Mouse (Mus musculus): ENCODE measurements at regions not wholly inside any gene's neighbourhood (a gene's known extent, or its start where the extent isn't known, plus 50 kb on each side); places are given as distances from the start of the nearest gene placed in this dataset.

DNA sequence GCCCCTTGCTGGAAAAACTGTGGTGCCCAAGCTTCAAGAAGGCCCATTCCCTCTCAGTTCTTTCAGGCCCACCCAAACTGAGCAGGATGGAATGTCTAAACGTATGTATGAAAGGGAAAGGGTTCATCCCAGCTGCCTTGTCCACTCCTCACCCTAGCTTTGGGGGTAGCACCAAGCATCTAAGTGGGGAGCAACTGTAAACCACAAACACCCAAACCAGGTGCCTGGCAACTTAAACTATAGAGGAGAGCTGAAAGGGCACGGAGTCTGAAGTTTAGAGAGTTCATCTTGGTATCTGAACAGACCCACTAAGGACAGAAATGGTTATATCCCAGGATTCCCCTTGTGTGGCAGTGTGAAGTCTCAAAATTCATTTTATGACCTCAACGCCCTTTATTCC, 90.1 kb upstream of the Ssbp2 start:
- DNase-seq (ENCODE audit: low spot score in 2 of 2) = no peak

DNA sequence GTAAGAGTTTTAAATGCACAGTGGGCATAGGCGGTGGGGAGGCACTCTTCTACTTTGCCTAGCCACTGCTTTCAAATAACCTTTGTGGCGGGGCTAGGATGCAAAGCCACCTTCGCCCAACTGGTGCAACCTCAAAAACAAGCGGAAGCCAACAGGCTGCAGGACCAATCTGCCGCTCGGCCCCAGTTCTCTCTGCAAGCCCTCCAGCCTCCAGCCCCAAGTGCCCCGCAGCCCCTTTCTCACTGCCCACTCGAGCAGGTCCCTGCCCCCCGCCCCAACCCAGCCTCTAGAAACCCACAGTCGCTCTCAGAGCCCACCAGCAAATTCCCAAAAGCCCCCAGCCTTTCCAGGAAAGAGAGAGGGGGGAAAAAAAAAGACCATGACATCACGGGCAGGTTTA, 89.6 kb upstream of the Ssbp2 start:
- peak in 1 of 2 experiments; percentile 21 for DNase-seq (ENCODE audit: low spot score in 2 of 2)

DNA sequence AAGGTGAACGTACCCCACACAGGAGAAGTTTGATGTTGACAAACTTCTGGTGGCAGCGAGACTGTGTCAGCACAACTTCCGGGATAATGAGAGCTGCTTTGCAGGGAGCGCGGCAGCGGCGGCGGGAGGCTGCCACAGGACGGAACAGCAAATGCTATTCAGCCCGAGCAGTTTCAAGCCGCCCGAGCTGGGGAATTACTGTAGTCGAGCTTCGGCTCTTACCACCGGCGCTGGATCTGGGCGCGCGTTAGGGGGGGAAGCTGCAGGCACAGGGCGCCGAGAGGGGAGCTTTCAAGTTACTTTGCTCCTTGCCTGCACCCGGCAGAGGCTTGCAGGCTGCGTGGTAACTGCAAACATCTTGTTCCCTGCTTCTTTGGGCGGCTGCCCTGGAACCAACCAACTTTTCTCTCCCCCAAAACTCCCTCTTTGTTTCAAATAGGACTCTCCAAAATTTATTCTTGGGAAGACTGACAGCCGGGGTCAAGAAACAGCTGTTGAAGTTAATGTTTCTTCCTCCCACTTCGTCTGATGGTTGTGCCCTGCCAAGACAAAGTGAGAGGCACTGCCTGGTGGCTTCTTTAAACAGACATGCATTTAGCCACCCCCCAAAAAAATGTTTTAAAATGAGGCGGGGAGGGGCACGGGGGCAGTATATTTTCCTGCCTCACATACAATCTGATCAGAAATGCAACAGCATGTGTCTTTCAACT, 89.0 kb upstream of the Ssbp2 start:
- peak; percentile 92 to 94 for DNase-seq (ENCODE audit: low spot score in 2 of 2)

DNA sequence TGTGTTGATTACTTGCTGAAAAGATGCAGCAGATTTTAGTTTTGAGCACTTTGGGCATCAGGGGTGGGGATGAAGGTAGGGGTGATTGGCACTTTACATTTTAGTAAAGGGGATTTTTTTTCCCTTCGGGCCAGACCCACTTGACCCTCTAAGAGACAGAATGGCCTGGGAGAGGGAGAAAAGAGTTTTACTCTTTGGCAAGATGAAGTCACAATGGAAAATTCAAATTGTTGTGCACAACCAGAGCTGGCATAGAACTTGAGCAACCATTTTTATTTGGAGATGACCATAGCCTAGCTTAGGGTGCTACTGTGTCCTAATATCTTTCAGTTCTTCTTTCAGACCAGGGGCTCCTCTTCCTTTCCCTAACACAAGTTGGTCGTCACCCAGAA, 88.5 kb upstream of the Ssbp2 start:
- DNase-seq (ENCODE audit: low spot score in 2 of 2) = no peak

DNA sequence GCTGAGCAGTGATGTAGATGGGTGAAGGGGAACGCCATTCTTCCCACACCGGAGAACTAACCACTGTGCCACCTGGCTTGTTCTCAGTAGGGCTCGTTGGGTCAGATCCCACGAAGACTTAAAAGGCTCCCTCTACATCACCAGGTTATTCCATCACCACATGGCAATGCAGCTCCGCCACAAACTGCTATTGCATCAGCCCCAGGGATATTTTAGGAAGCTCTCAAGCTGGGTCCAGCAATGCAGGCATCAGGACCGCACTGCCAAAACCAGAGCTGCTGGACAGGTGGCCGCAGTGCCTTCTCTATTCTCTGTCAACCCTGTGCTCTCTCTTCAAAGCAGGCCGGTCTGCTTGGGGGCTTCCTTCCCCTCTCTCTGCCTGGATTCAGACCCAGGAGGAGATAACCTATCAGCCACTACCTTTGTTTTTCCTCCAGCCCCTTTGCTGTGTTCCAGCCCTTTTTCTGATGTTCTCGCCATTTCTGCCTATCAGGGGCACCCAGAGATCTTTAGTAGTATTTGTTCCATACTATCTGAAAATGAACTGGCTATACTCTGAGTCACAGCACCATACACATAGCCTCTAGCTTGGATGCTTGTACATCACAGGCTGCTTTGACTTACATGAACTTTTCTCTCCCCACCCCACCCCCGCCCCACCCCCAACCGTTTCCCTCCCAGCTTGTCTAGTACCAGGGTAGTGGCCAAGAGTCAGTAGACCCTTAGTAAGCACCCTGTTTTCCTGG, 87.8 kb upstream of the Ssbp2 start:
- no peak for DNase-seq (ENCODE audit: low spot score in 2 of 2)

DNA sequence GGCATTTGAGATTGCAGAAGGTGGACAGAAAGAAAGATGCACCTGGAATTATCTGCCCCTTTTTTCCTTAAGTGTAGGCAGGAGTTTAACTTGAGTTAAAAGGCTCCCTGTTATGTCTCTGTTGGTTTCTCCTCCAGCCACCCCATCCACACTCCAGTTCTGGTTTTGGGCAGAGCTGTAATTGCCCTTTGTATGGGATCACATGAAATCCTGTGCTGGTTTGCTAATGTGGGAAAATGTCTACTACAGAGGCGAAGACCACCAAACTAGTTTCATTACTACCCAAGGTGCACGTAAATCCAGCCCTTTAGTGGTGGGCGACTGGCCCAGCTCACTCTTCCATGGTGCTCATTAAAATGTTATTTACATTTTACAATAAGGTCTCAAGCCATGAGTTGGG, 85.9 kb upstream of the Ssbp2 start:
- DNase-seq (ENCODE audit: low spot score in 2 of 2) = no peak

DNA sequence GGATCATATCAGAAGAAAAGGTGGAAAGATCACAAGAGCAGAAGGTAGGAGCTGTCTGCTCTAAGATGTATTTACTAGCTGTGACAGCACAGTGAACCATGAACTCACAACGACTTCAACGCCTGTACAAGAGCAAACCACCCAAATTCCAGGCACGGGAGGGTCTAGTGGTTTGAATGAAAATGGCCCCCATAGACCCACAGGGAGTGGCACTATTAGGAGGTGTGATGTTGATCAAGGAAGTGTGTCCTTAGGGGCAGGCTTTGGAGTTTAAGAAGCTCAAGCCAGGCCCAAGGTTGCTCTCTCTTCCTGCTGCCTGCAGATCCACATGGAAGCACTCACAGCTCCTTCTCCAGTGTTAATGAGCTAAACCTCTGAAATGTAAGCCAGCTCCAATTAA, 83.5 kb upstream of the Ssbp2 start:
- DNase-seq (ENCODE audit: low spot score in 2 of 2) = no peak

DNA sequence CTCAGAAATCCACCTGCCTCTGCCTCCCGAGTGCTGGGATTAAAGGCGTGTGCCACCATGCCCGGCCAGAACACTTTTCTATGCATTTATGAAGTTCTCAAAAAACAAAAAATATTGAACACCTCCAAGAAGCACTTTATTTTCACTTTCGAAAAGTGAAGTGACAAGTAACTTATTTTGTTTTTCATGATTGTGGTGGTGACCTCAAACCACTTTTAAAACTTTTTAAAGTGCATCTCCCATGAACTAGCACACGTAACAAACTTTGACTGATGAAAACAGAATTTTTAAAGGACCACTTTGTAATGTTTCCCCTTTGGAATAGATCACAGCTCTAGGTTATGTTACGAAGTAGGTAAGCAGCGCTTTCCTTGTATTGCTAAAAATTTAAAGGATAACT, 82.7 kb upstream of the Ssbp2 start:
- no peak for DNase-seq (ENCODE audit: low spot score in 2 of 2)

DNA sequence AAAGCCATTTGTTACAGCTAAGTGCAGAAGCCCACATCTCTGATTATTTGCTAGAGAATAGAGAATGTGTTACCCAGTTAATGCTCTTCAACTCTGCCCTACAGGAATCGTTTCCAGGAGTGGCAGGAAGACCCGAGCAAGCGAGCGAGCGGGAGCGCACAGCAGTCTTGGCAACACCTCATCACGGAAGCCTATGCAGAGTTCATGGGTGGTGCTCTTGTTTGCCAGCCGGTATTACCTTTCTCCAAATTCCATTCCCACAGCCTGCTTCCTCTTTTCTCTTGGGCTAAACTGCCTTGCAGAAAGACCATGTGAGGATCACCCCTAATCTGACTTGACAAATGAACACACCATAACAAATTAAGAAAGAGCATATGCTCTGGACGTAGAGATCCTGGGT, 82.1 kb upstream of the Ssbp2 start:
- DNase-seq (ENCODE audit: low spot score in 2 of 2) = no peak

DNA sequence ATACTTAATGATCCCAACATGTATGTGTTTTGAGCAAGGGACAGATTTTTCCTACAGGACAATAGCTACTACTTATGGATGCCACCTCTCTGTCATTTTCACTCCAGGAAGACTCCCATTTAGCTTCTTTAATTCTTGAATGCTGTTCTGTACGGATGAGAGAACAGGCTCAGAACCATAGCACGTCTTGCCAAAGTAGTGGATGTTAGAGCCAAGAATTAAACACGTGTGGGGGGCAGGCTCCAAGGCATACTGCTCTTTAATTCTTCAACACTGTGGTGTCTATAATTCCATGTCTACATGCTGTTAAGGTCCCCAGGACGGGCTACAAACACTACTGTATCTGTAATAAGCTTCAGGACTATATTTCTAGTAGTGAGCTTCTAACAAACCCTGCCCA, 74.7 kb upstream of the Ssbp2 start:
- no peak for DNase-seq (ENCODE audit: low spot score in 2 of 2)

DNA sequence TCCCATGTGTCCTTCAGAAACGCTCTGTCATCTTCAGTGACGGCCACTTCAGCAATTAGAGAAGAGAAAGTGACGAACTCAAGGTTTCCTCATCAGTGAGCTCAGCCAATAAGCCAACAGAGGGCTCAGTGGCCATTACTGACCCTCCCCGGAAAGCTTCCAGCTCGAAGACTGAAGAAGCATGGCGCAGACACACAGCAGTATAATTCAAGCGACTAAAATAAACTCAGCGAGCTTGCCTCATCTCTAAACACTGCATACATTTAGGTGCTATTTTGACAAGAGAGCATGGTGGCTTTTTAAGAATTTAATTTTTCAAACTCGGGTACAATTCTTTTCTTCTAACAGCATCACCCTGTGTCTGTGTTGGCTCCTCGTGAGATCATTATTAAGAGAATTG, 72.2 kb upstream of the Ssbp2 start:
- DNase-seq (ENCODE audit: low spot score in 2 of 2) = no peak

DNA sequence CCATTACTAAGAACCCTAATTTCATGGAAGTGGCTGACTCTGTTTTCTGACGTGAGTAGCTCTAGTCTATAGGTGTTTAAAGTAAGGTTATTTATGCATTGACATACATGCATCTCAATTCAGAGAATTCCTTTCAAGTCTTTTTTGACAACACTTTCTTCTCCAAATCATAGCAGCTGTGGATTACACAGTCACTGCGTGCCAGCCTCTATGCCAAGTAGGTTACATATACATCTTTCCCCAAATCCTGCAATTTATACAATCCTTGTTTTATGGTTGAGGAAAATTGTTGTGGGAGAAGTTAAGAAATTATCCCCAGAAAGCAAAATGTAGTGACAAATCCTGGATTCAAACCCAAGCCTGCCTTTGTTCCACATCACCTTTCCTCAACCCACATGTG, 56.5 kb upstream of the Ssbp2 start:
- no peak for DNase-seq (ENCODE audit: low spot score in 2 of 2)

DNA sequence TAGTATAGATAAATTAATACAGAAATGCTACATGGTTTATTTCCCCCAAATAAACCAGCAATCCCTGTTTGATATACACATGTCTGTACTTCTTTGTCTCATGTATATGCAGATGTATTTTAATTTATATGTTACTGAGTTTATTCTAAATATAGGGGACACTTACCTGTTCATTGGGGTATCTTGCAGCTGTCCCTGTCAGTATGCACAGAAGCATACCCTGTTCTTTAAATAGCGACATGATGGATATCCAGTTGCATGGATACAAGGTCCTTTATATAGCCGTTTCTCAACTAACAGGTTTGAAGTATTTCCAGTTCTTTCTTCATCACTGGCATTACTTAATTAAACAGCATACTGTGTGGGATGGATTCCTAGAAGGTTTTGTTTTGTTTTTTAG, 55.1 kb upstream of the Ssbp2 start:
- DNase-seq (ENCODE audit: low spot score in 2 of 2) = no peak

DNA sequence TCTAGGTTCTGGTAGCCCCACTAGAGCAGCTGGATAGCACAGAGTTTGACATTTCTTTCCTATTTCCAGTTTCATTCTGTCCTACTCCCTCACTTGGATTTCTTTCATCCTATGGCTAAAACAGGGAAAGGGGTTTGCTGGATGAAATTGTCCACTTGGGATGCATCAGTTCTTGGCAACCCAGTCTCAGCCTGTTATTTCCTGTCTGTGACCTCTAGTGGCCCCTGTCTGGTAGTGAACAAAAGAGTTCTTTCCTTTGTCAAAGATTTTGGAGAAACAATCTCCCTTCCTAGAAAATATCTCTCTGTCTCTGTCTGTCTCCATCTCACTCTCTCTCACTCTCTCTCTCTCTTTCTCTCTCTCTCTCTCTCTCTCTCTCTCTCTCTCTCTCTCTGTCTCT, 50.0 kb upstream of the Ssbp2 start:
- no peak for DNase-seq (ENCODE audit: low spot score in 2 of 2)

Data from urinary bladder, postnatal 36 days (tissue).